ENCODE assay signal across 8 mouse cellular contexts in the genomic region with DNA sequence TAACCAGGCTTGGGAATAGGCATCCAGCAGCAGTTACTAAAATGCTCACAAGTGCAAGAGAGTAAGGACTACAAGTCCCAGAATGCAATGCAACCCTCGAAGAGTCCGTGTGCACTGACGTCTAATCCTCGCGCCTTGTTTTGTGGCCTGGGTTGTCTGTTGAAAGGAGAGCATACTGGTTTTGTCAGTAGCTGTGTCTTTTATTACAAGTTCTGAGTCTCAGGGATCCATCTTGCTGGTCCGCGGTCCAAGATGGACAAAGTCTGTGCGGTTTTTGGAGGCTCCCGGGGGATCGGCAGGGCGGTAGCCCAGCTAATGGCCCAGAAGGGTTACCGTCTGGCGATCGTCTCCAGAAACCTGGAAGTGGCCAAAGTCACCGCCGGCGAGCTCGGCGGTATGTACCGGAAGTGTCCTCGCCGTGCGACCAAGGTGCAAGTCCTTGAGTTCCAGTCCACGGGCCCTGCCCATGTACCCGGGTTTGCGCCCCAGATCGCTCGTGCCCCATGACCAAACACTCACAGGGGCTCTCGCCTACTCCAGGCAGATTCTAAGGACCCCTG. TPM values are rescaled to one million over a fixed set of nuclear protein-coding genes. Genes with fewer than 3 reads are reported as not detected.
DNase-seq lines count a peak whose midpoint lies in the region; ATAC-seq lines count a peak whose summit lies in the region.

Cbr4 (plus strand) TSS at position 138 of the 560 bp plus-strand sequence.

- H3K27me3 ChIP-seq in hindbrain, embryonic 12.5 days, result no peaks in the 10 kb centered on the region

- H3K4me3 ChIP-seq in hindbrain, embryonic 12.5 days, result peak within 1 kb of the TSS; percentile 69

- H3K4me2 ChIP-seq in hindbrain, embryonic 12.5 days (replicated peaks), result peak within 1 kb of the TSS; percentile 81

- H3K9me3 ChIP-seq in hindbrain, embryonic 12.5 days (replicated peaks), result no peaks in the 10 kb centered on the region

- 3% methylated on average over 29 of the region's 29 CpGs for WGBS in hindbrain, embryonic 12.5 days

- H3K9ac ChIP-seq in hindbrain, embryonic 12.5 days, result peak within 1 kb of the TSS; percentile 75

- peaks cover 10% of the 10 kb centered on the region for H3K4me1 ChIP-seq in hindbrain, embryonic 12.5 days

- H3K27ac ChIP-seq in hindbrain, embryonic 12.5 days, result peak within 1 kb of the TSS; percentile 94

- peak; percentile 94 for ATAC-seq in hindbrain, embryonic 12.5 days (ENCODE audit: low FRiP score)

- peak; percentile 96 for DNase-seq in NIH3T3 (ENCODE audit: low read depth)
- DNase-seq in cerebellum, postnatal 10 days, result peak; percentile 92 to 94
- peak; percentile 81 for DNase-seq in frontal cortex, postnatal 10 days (ENCODE audit: low spot score in 2 of 2)
- DNase-seq in layer of hippocampus, postnatal 14 days (ENCODE audit: low spot score in 2 of 2), result peak; percentile 86 to 95
- DNase-seq in lung, postnatal 14 days, result peak; percentile 86
- DNase-seq in retina, adult 2 months (ENCODE audit: low read depth, low spot score), result peak; percentile 95
- peak; percentile 76 to 78 for DNase-seq in thymus, postnatal 36 days

- H3K36me3 ChIP-seq in hindbrain, embryonic 12.5 days, result 0 out of 2 replicates have a peak, but pooled peaks cover 5% of the 10 kb centered on the region

RNA-seq across cellular contexts. Expression of gene Cbr4, which starts in this region (rescaled TPM):
- polyA plus RNA-seq in hindbrain, embryonic 12.5 days (2016; fragmentation: Nextera tagmentation; extraction: Ambion mirVana), result 23.5 and 27.7 TPM in 2 replicates
- 10 to 100 TPM; 23.1 to 28.3 TPM for total RNA-seq in layer of hippocampus, postnatal 14 days (2021)

Comparison
In these comparisons a context has a peak if more than half of its experiments do, and no peak if none do; other contexts are left out.
1. Peak in every context shown above with its lines: DNase-seq, ATAC-seq, H3K4me3 ChIP-seq and H3K27ac ChIP-seq.